ENCODE assay signal across 15 mouse cellular contexts in the genomic region with DNA sequence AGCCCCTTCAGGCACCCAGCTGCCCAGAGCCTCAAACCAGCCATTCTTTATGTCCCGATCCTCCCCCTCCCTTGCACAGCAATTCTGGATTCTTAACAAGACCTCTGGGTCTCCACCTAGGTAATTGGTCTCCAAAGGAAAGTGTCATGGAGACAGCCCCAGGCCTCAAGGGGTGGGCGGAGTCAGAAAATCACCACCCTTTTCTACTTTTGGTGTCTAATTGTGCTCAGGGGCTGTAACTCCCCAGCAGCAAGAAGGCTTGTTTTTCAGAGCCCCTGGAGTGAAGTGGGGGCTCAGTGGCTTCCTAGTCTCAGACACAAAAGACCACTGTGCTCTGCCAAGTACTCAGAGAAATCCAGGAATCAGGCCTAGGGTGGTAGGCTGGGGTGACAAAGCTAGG. TPM values are rescaled to one million over a fixed set of nuclear protein-coding genes. Genes with fewer than 3 reads are reported as not detected.
DNase-seq lines count a peak whose midpoint lies in the region; ATAC-seq and TF ChIP-seq lines count a peak whose summit lies in the region.
"Had no signal": no experiment of that assay in that cellular context is flagged by ENCODE, and none has a peak within 500 bp of the region (broad histone marks: within the 10 kb centered on the region; RNA-seq: fewer than 3 reads in every experiment).

No protein-coding gene starts in this region.

- no peak overlapping the region for H3K27ac ChIP-seq in hindbrain, embryonic 11.5 days (ENCODE audit: low read depth, low read length)
- no peak overlapping the region for H3K27ac ChIP-seq in hindbrain, postnatal 0 days
- H3K27ac ChIP-seq in embryonic facial prominence, embryonic 10.5 days (replicated peaks) = peak overlapping the region; percentile 72
- peak overlapping the region; percentile 75 for H3K27ac ChIP-seq in limb, embryonic 10.5 days

- DNase-seq in hindbrain, embryonic 11.5 days (ENCODE audit: low spot score) = no peak
- no peak for DNase-seq in hindbrain, postnatal 0 days (ENCODE audit: low spot score)
- peak; percentile 14 for DNase-seq in retina, postnatal 1 day
- no peak for DNase-seq in retina, embryonic 14.5 days (ENCODE audit: low spot score)
- peak; percentile 31 for DNase-seq in embryonic facial prominence, embryonic 10.5 days (ENCODE audit: low spot score)
- DNase-seq in limb, embryonic 10.5 days (ENCODE audit: low spot score) = peak; percentile 38
- no peak for DNase-seq in left cerebral cortex, adult 18-20 months (ENCODE audit: low spot score in 2 of 2)
- no peak for DNase-seq in yolk sac, embryonic 10.5 days (ENCODE audit: low spot score)
- DNase-seq: right cerebral cortex, postnatal 14 days had no signal

- no peak for TF ChIP-seq CTCF in hindbrain, postnatal 0 days (IDR thresholded peaks at IDR 0.05; ENCODE audit: low read depth)

- no peak overlapping the region for H3K4me3 ChIP-seq in hindbrain, embryonic 11.5 days (ENCODE audit: low read depth, low read length)
- no peak overlapping the region for H3K4me3 ChIP-seq in hindbrain, postnatal 0 days (ENCODE audit: low read length)
- peak overlapping the region; percentile 17; the same call in 1 of the 2 replicates for H3K4me3 ChIP-seq in embryonic facial prominence, embryonic 10.5 days
- H3K4me3 ChIP-seq in limb, embryonic 10.5 days = 0 out of 2 replicates have a peak overlapping the region, but pooled peaks have one; percentile 2

- no peak overlapping the region for H3K4me2 ChIP-seq in hindbrain, embryonic 11.5 days (replicated peaks; ENCODE audit: low read depth, low read length)
- no peak overlapping the region for H3K4me2 ChIP-seq in hindbrain, postnatal 0 days (ENCODE audit: low read depth, low read length)
- H3K4me2 ChIP-seq: liver, embryonic 11.5 days had no signal

- no peaks in the 10 kb centered on the region for H3K27me3 ChIP-seq in hindbrain, embryonic 11.5 days (ENCODE audit: control insufficient read depth, insufficient read depth, low read length)
- no peaks in the 10 kb centered on the region for H3K27me3 ChIP-seq in hindbrain, postnatal 0 days (ENCODE audit: insufficient read depth, low read length)
- no peaks in the 10 kb centered on the region; the same call in 1 of the 2 replicates for H3K27me3 ChIP-seq in embryonic facial prominence, embryonic 10.5 days (replicated peaks; ENCODE audit: low read depth, poor library complexity, severe bottlenecking)
- no peaks in the 10 kb centered on the region for H3K27me3 ChIP-seq in limb, embryonic 10.5 days (ENCODE audit: low read depth, poor library complexity, severe bottlenecking)

- H3K36me3 ChIP-seq in hindbrain, embryonic 11.5 days (ENCODE audit: control insufficient read depth, insufficient read depth, low read length) = no peaks in the 10 kb centered on the region
- H3K36me3 ChIP-seq in hindbrain, postnatal 0 days (ENCODE audit: insufficient read depth, low read length) = no peaks in the 10 kb centered on the region
- H3K36me3 ChIP-seq in embryonic facial prominence, embryonic 10.5 days (replicated peaks) = no peaks in the 10 kb centered on the region
- H3K36me3 ChIP-seq in limb, embryonic 10.5 days = no peaks in the 10 kb centered on the region

- no peak overlapping the region for H3K9ac ChIP-seq in hindbrain, embryonic 11.5 days (ENCODE audit: low read depth, low read length)
- no peak overlapping the region for H3K9ac ChIP-seq in hindbrain, postnatal 0 days (replicated peaks; ENCODE audit: low read length)

- H3K4me1 ChIP-seq in hindbrain, embryonic 11.5 days (replicated peaks; ENCODE audit: control insufficient read depth, insufficient read depth, low read length) = peaks cover 3% of the 10 kb centered on the region; the same call in 1 of the 2 replicates
- H3K4me1 ChIP-seq in hindbrain, postnatal 0 days (ENCODE audit: insufficient read depth, low read length) = no peaks in the 10 kb centered on the region
- peaks cover 21% of the 10 kb centered on the region for H3K4me1 ChIP-seq in embryonic facial prominence, embryonic 10.5 days
- peaks cover 22% of the 10 kb centered on the region for H3K4me1 ChIP-seq in limb, embryonic 10.5 days

- 56% methylated on average over 2 of the region's 2 CpGs for WGBS in hindbrain, embryonic 11.5 days
- WGBS in hindbrain, postnatal 0 days = 55% methylated on average over 2 of the region's 2 CpGs
- WGBS in embryonic facial prominence, embryonic 10.5 days = 33% methylated on average over 2 of the region's 2 CpGs
- 45% methylated on average over 2 of the region's 2 CpGs for WGBS in limb, embryonic 10.5 days

- H3K9me3 ChIP-seq in hindbrain, embryonic 11.5 days (ENCODE audit: control insufficient read depth, low read length) = no peaks in the 10 kb centered on the region
- H3K9me3 ChIP-seq in hindbrain, postnatal 0 days (ENCODE audit: low read length) = no peaks in the 10 kb centered on the region
- H3K9me3 ChIP-seq in embryonic facial prominence, embryonic 10.5 days = no peaks in the 10 kb centered on the region
- no peaks in the 10 kb centered on the region for H3K9me3 ChIP-seq in limb, embryonic 10.5 days (replicated peaks)

- ATAC-seq in hindbrain, embryonic 11.5 days (ENCODE audit: low FRiP score) = peak; percentile 22; the same call in 1 of the 2 replicates
- no peak for ATAC-seq in hindbrain, postnatal 0 days

RNA-seq across cellular contexts. Expression of gene Ttll10, which starts 11.5 kb away (rescaled TPM):
- polyA plus RNA-seq in hindbrain, embryonic 11.5 days (2014; fragmentation: Nextera tagmentation; extraction: Ambion mirVana) = 0.10 TPM in 1 of 2 replicates, not detected in the other
- 0.26 TPM in 1 of 2 replicates, not detected in the other for total RNA-seq in hindbrain, postnatal 0 days (2014; rRNA removed)
- 0.08 TPM in 1 of 2 replicates, not detected in the other for polyA plus RNA-seq in hindbrain, postnatal 0 days (2015; fragmentation: Nextera tagmentation; extraction: Ambion mirVana)
- 0.69 and 0.95 TPM in 2 replicates for polyA plus RNA-seq in embryonic facial prominence, embryonic 10.5 days (2016; fragmentation: Nextera tagmentation; extraction: Ambion mirVana)
- 0.54 and 0.67 TPM in 2 replicates for polyA plus RNA-seq in limb, embryonic 10.5 days (2016; fragmentation: Nextera tagmentation; extraction: Ambion mirVana)
- not detected for total RNA-seq in left cerebral cortex, adult 18-20 months (2021)
- total RNA-seq: gastrocnemius, postnatal 4 days had no signal

RNA-seq across cellular contexts. Expression of gene 9430015G10Rik, which starts 39.1 kb away (rescaled TPM):
- polyA plus RNA-seq in hindbrain, embryonic 11.5 days (2014; fragmentation: Nextera tagmentation; extraction: Ambion mirVana) = 44.0 and 44.4 TPM in 2 replicates
- total RNA-seq in hindbrain, postnatal 0 days (2014; rRNA removed) = 24.0 and 32.8 TPM in 2 replicates
- 21.0 and 22.3 TPM in 2 replicates for polyA plus RNA-seq in hindbrain, postnatal 0 days (2015; fragmentation: Nextera tagmentation; extraction: Ambion mirVana)
- polyA plus RNA-seq in embryonic facial prominence, embryonic 10.5 days (2016; fragmentation: Nextera tagmentation; extraction: Ambion mirVana) = 73.9 and 76.9 TPM in 2 replicates
- 76.0 and 78.5 TPM in 2 replicates for polyA plus RNA-seq in limb, embryonic 10.5 days (2016; fragmentation: Nextera tagmentation; extraction: Ambion mirVana)
- total RNA-seq in left cerebral cortex, adult 18-20 months (2021) = 10 to 100 TPM; 29.4 to 30.7 TPM

RNA-seq across cellular contexts. Expression of gene Tnfrsf18, which starts 44.8 kb away (rescaled TPM):
- polyA plus RNA-seq in hindbrain, embryonic 11.5 days (2014; fragmentation: Nextera tagmentation; extraction: Ambion mirVana) = 0.74 and 2.4 TPM in 2 replicates
- 0.16 TPM in 1 of 2 replicates, not detected in the other for total RNA-seq in hindbrain, postnatal 0 days (2014; rRNA removed)
- 1.4 and 1.6 TPM in 2 replicates for polyA plus RNA-seq in hindbrain, postnatal 0 days (2015; fragmentation: Nextera tagmentation; extraction: Ambion mirVana)
- 1.2 and 1.4 TPM in 2 replicates for polyA plus RNA-seq in embryonic facial prominence, embryonic 10.5 days (2016; fragmentation: Nextera tagmentation; extraction: Ambion mirVana)
- polyA plus RNA-seq in limb, embryonic 10.5 days (2016; fragmentation: Nextera tagmentation; extraction: Ambion mirVana) = 1.2 and 1.5 TPM in 2 replicates
- not detected for total RNA-seq in left cerebral cortex, adult 18-20 months (2021)
- total RNA-seq: layer of hippocampus, postnatal 14 days had no signal
- polyA plus RNA-seq: testis, adult 2 months had no signal

RNA-seq across cellular contexts. Expression of gene Tnfrsf4, which starts 57.1 kb away (rescaled TPM):
- 0.39 and 0.73 TPM in 2 replicates for polyA plus RNA-seq in hindbrain, embryonic 11.5 days (2014; fragmentation: Nextera tagmentation; extraction: Ambion mirVana)
- 2.6 TPM in 1 of 2 replicates, not detected in the other for total RNA-seq in hindbrain, postnatal 0 days (2014; rRNA removed)
- polyA plus RNA-seq in hindbrain, postnatal 0 days (2015; fragmentation: Nextera tagmentation; extraction: Ambion mirVana) = 0.47 and 0.49 TPM in 2 replicates
- 1.1 and 1.4 TPM in 2 replicates for polyA plus RNA-seq in embryonic facial prominence, embryonic 10.5 days (2016; fragmentation: Nextera tagmentation; extraction: Ambion mirVana)
- 0.60 and 0.61 TPM in 2 replicates for polyA plus RNA-seq in limb, embryonic 10.5 days (2016; fragmentation: Nextera tagmentation; extraction: Ambion mirVana)
- total RNA-seq in left cerebral cortex, adult 18-20 months (2021) = 1 to 10 TPM in 1 of 2 experiments, under 1 TPM in 1; 0.95 to 2.3 TPM

RNA-seq across cellular contexts. Expression of gene Rnf223, which starts 59.6 kb away (rescaled TPM):
- polyA plus RNA-seq in hindbrain, embryonic 11.5 days (2014; fragmentation: Nextera tagmentation; extraction: Ambion mirVana) = 0.73 and 0.76 TPM in 2 replicates
- total RNA-seq in hindbrain, postnatal 0 days (2014; rRNA removed) = 0.50 and 0.73 TPM in 2 replicates
- 0.25 and 0.31 TPM in 2 replicates for polyA plus RNA-seq in hindbrain, postnatal 0 days (2015; fragmentation: Nextera tagmentation; extraction: Ambion mirVana)
- 0.70 and 0.89 TPM in 2 replicates for polyA plus RNA-seq in embryonic facial prominence, embryonic 10.5 days (2016; fragmentation: Nextera tagmentation; extraction: Ambion mirVana)
- polyA plus RNA-seq in limb, embryonic 10.5 days (2016; fragmentation: Nextera tagmentation; extraction: Ambion mirVana) = 0.77 and 0.96 TPM in 2 replicates
- 1 to 10 TPM in 1 of 2 experiments, under 1 TPM in 1; 0.77 to 1.1 TPM for total RNA-seq in left cerebral cortex, adult 18-20 months (2021)
- polyA plus RNA-seq: CD4-positive, CD25-positive, alpha-beta regulatory T cell, adult 4 months; inflammation-experienced regulatory T-cells, adult 6 months had no signal

Comparison
In these comparisons a context has a peak if more than half of its experiments do, and no peak if none do; other contexts are left out.
1. DNase-seq: peak in retina, postnatal 1 day (single experiment), embryonic facial prominence, embryonic 10.5 days (single experiment) and limb, embryonic 10.5 days (single experiment); none in hindbrain, embryonic 11.5 days (single experiment), hindbrain, postnatal 0 days (single experiment), retina, embryonic 14.5 days (single experiment), left cerebral cortex, adult 18-20 months (0 of 2) and yolk sac, embryonic 10.5 days (single experiment).
2. H3K27ac ChIP-seq: peak in embryonic facial prominence, embryonic 10.5 days (single experiment) and limb, embryonic 10.5 days (single experiment); none in hindbrain, embryonic 11.5 days (single experiment) and hindbrain, postnatal 0 days (single experiment).
3. H3K4me3 ChIP-seq: peak in embryonic facial prominence, embryonic 10.5 days (single experiment) and limb, embryonic 10.5 days (single experiment); none in hindbrain, embryonic 11.5 days (single experiment) and hindbrain, postnatal 0 days (single experiment).